Mouse (Mus musculus) limb, embryonic 14.5 days (tissue): ENCODE data around the gene Hsd17b13. TPM values are rescaled to one million over a fixed set of nuclear protein-coding genes. Genes with fewer than 3 reads are reported as not detected.

Experiments used
- ATAC-seq: fragments of 200-750 bp; cut with Nextera tagmentation; 2 replicates; pipeline ENCODE4 v1.8.0; 2017; ENCODE audit warnings: low read depth, moderate number of reproducible peaks, moderate TSS enrichment; ENCODE audit not compliant: low FRiP score
- DNase-seq: peaks from one replicate; pipeline ENCODE4 v3.0.0-alpha.2; 2015; ENCODE audit warnings: low spot score
- H3K27ac ChIP-seq: fragments of 300-500 bp; sonication (generic); replicated peaks from 2 replicates; pipeline ENCODE4 v1.5.1; 2014; ENCODE audit warnings: low read depth, mild to moderate bottlenecking, low read length, moderate library complexity, mixed read lengths
- H3K27me3 ChIP-seq: fragments of 300-500 bp; sonication (generic); 2 replicates; pipeline ENCODE4 v1.6.1; 2014; ENCODE audit warnings: low read length, mixed read lengths; ENCODE audit not compliant: control insufficient read depth, insufficient read depth
- H3K36me3 ChIP-seq: fragments of 300-500 bp; sonication (generic); 2 replicates; pipeline ENCODE4 v1.6.1; 2014; ENCODE audit warnings: mild to moderate bottlenecking, low read length, moderate library complexity, mixed read lengths; ENCODE audit not compliant: control insufficient read depth, insufficient read depth
- H3K4me1 ChIP-seq: fragments of 300-500 bp; sonication (generic); 2 replicates; pipeline ENCODE4 v1.6.1; 2014; ENCODE audit warnings: antibody characterized with exemption, low read length, mixed read lengths; ENCODE audit not compliant: control insufficient read depth, insufficient read depth
- H3K4me2 ChIP-seq: fragments of 300-500 bp; sonication (generic); replicated peaks from 2 replicates; pipeline ENCODE4 v1.6.1; 2014; ENCODE audit warnings: low read depth, mild to moderate bottlenecking, low read length, moderate library complexity; ENCODE audit not compliant: severe bottlenecking
- H3K4me3 ChIP-seq: fragments of 300-500 bp; sonication (generic); replicated peaks from 2 replicates; pipeline ENCODE4 v1.5.1; 2014; ENCODE audit warnings: low read length
- H3K9ac ChIP-seq: fragments of 300-500 bp; sonication (generic); 2 replicates; pipeline ENCODE4 v1.6.1; 2014; ENCODE audit warnings: mild to moderate bottlenecking, low read depth, low read length, moderate library complexity; ENCODE audit not compliant: severe bottlenecking
- H3K9me3 ChIP-seq: fragments of 300-500 bp; sonication (generic); 2 replicates; pipeline ENCODE4 v1.6.1; 2016; ENCODE audit warnings: low read length; ENCODE audit not compliant: control insufficient read depth
- POLR2A ChIP-seq: fragments of 200-500 bp; IDR thresholded peaks from 2 replicates; pipeline ENCODE4 v1.8.0; 2012; ENCODE audit warnings: inconsistent platforms, mild to moderate bottlenecking, moderate library complexity, borderline replicate concordance; ENCODE audit not compliant: insufficient read depth, insufficient read length; ENCODE audit errors: extremely low read depth
- WGBS: fragments of 180-500 bp; shearing (Covaris S2); extraction: QIAGEN DNeasy Blood & Tissue Kit; methylation state at CpG from one replicate; pipeline ENCODE4 v1.1.7; 2014; 5-methylcytosine and 5-hydroxymethylcytosine counted together
- polyA plus RNA-seq, 2 experiments: library from polyadenylated mRNA; depleted of rRNA in 1 of 2; stranded (reverse) in 1 of 2; unstranded in 1 of 2; fragments of >200 nt; fragmentation: Nextera tagmentation in 1 of 2; extraction: Ambion mirVana in 1 of 2; gene quantifications; 2 replicates each; pipeline versions ENCODE4 v1.2.1 to v1.2.3; 2012 to 2014

Hsd17b13 gene
- polyA plus RNA-seq, 2 experiments = 0.04 to 0.17 TPM

DNA sequence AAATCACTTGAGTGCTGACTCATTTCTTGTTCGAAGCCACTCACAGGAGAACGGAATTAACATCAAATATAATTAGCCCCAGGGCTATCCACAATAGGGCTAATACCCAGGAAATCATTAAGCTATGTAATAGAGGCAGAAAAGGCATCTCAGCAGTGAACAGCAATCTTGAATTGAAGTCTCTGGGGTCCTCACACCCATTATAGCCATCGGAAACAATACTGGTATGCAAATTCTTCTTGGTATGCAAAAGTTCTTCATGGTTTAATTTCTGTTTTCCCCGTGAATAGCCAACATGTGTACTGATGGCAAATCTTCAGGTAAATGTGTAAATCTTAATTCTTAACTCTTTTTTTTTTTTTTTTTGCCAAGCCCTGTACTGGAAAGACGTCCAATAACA lies 46.7 kb downstream of the Hsd17b13 start:
- H3K4me3 ChIP-seq = no peak overlapping the region
- ATAC-seq = no peak
- peaks cover 16% of the 10 kb centered on the region for H3K4me1 ChIP-seq
- no peak overlapping the region for H3K4me2 ChIP-seq
- TF ChIP-seq POLR2A = no peak
- H3K27ac ChIP-seq = no peak overlapping the region
- no peaks in the 10 kb centered on the region for H3K36me3 ChIP-seq
- no peaks in the 10 kb centered on the region for H3K9me3 ChIP-seq
- no peaks in the 10 kb centered on the region for H3K27me3 ChIP-seq
- 61% methylated on average over 5 of the region's 5 CpGs for WGBS
- no peak overlapping the region for H3K9ac ChIP-seq
- DNase-seq = no peak

DNA sequence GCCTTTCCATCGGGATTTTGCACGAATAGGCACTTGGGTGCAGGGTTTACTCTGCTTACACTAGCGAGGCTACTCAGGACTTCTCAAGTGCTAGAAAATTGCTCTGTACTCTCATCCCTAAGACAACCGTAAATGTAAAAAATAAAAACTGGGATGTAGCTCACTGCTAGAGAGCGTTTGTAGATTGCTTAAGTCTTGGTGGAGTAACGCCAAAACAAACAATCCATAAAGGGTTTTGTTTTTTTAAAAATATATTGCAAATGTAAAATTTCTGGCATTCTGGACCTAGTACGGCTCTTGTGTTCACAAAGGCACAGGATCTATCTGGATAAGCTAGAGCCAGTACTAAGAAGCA lies 49.0 kb downstream of the Hsd17b13 start:
- no peaks in the 10 kb centered on the region for H3K9me3 ChIP-seq
- H3K27ac ChIP-seq = peak overlapping the region; percentile 70; the same call in 1 of the 2 replicates
- no peaks in the 10 kb centered on the region for H3K36me3 ChIP-seq
- peaks cover 16% of the 10 kb centered on the region for H3K4me1 ChIP-seq
- DNase-seq (peak; percentile 21), ATAC-seq (no peak)
- no peak for TF ChIP-seq POLR2A
- H3K9ac ChIP-seq = no peak overlapping the region
- H3K27me3 ChIP-seq = no peaks in the 10 kb centered on the region
- no peak overlapping the region for H3K4me3 ChIP-seq
- H3K4me2 ChIP-seq = peak overlapping the region; percentile 59
- WGBS = 70% methylated on average over 7 of the region's 7 CpGs

GRCm38 (mm10) chr5:103927429-103928195 lies 49.6 kb downstream of the Hsd17b13 start:
- peaks cover 16% of the 10 kb centered on the region for H3K4me1 ChIP-seq
- peak overlapping the region; percentile 50 for H3K9ac ChIP-seq
- DNase-seq = peak; percentile 96
- TF ChIP-seq POLR2A = no peak
- H3K27ac ChIP-seq = peak overlapping the region; percentile 70
- WGBS = 19% methylated on average over 27 of the region's 27 CpGs
- H3K27me3 ChIP-seq = no peaks in the 10 kb centered on the region
- peak overlapping the region; percentile 27 for H3K4me3 ChIP-seq
- no peaks in the 10 kb centered on the region for H3K9me3 ChIP-seq
- peak; percentile 83 for ATAC-seq
- no peaks in the 10 kb centered on the region for H3K36me3 ChIP-seq
- H3K4me2 ChIP-seq = peak overlapping the region; percentile 59

DNA sequence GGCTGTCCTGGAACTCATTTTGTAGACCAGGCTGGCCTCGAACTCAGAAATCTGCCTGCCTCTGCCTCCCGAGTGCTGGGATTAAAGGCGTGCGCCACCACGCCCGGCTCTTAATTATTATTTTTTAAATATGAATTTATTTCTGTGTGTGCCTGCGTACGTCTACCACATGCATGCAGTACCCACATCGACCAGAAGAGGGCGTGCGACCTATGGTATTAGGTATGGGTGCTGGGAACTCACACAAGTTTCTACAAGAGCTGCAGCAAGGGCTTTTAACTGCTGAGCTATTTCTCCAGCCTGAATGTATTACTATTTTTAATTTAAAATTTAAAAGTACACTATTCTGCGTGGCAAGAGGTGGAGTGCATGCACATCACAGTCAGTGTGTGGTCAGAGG lies 50.8 kb downstream of the Hsd17b13 start:
- 69% methylated on average over 12 of the region's 12 CpGs for WGBS
- H3K36me3 ChIP-seq = no peaks in the 10 kb centered on the region
- TF ChIP-seq POLR2A = no peak
- H3K4me3 ChIP-seq = no peak overlapping the region
- no peaks in the 10 kb centered on the region for H3K9me3 ChIP-seq
- no peak overlapping the region for H3K4me2 ChIP-seq
- DNase-seq (no peak), ATAC-seq (no peak)
- no peak overlapping the region for H3K27ac ChIP-seq
- H3K9ac ChIP-seq = no peak overlapping the region
- no peaks in the 10 kb centered on the region for H3K27me3 ChIP-seq
- H3K4me1 ChIP-seq = peaks cover 16% of the 10 kb centered on the region

GRCm38 (mm10) chr5:103923755-103924154 lies 53.5 kb downstream of the Hsd17b13 start:
- Histone ChIP-seq H3K4me3 (no peak overlapping the region), H3K4me1 (peaks cover 12% of the 10 kb centered on the region), H3K27me3 (no peaks in the 10 kb centered on the region), H3K9me3 (no peaks in the 10 kb centered on the region), H3K36me3 (no peaks in the 10 kb centered on the region), H3K9ac (no peak overlapping the region), H3K27ac (no peak overlapping the region), H3K4me2 (no peak overlapping the region)
- ATAC-seq (no peak), DNase-seq (no peak)
- no peak for TF ChIP-seq POLR2A
- WGBS = 87% methylated on average over 2 of the region's 2 CpGs
